Mouse (Mus musculus): ENCODE data around the gene Pde8b. TPM values are rescaled to one million over a fixed set of nuclear protein-coding genes. Genes with fewer than 3 reads are reported as not detected.

Gene Pde8b
- 0.05 TPM for polyA plus RNA-seq (2012; fragmentation: generic; extraction: Trizol)
- long read RNA-seq, experiment 1 = 0 reads
- long read RNA-seq, experiment 2, partial matches to known transcripts = 0 of 1 reads
- long read RNA-seq, experiment 2, other reads (novel, unspliced or antisense) = 1 of 1 reads

DNA sequence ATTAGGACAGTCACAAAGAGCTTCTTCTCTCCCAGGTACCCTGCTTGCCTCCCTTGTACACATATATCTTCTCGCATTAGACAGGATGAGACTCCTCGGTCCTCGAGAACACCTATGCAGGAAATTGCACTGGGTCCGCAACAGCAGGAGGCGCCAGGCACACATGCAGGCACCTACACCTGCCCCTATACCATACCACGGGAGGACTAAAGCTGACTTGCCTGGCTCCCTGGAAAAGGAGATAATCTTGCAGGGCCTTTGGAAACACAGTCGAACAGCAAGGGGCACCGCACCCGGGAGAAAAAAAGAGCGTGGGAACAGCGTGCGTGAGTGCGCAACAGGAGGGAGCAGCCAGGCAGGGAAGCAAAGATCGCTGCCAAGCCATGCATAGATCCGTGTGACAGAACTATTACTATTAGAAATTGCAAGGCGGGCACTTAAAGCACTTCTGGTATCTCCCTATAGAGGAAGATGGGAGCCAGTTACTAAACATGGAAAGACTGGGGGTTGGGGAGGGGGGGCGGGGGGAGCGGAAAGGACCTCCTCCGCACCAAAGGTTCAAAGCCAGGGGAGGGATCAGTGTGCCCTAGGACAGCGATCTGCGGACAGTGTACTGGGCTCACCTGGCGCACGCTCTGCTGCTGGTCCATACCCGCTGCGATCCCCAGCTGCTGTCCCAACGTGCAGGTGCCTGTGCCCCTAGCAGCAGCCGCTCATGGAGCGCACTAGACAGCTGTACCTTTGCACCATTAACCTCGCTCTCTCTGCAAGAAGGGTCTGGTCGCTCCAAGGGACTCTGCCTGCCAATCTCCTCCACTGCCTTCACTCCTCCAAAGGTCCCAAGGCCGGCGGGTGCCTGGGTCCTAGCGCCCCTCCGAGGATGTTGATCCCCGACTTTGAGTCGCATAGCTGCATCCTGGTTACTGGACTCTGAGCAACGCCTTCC lies at the start of gene Pde8b:
Gene Pde8b (minus strand): TSS at position 826 of the 946 bp plus-strand sequence.
- TF ChIP-seq MAX (IDR thresholded peaks at IDR 0.05) (no peak), CEBPB (IDR thresholded peaks at IDR 0.05; ENCODE audit: low read depth) (no peak), MYOD1 (IDR thresholded peaks at IDR 0.05; ENCODE audit: control insufficient read depth, insufficient read length, low read depth) (no peak), FOSL1 (IDR thresholded peaks at IDR 0.05; ENCODE audit: insufficient read depth, low read length, poor library complexity, severe bottlenecking) (no peak), MYOG (IDR thresholded peaks at IDR 0.05; ENCODE audit: control insufficient read depth, extremely low read depth, insufficient read length) (no peak), CTCF (IDR thresholded peaks at IDR 0.05; ENCODE audit: control insufficient read depth, insufficient read depth, insufficient read length) (no peak), USF1 (IDR thresholded peaks at IDR 0.05; ENCODE audit: low read depth) (no peak)
- H3K36me3 ChIP-seq (ENCODE audit: control insufficient read depth, insufficient read depth) = no peaks in the 10 kb centered on the region
- H3K4me3 ChIP-seq (ENCODE audit: insufficient read depth, poor library complexity, severe bottlenecking) = no peak within 1 kb of the TSS
- H3K27me3 ChIP-seq (ENCODE audit: control insufficient read depth, insufficient read depth, insufficient read length) = peaks cover 30% of the 10 kb centered on the region
- H3K79me2 ChIP-seq (ENCODE audit: control insufficient read depth, insufficient read depth) = no peaks in the 10 kb centered on the region
- H3K79me3 ChIP-seq (ENCODE audit: low read depth) = no peaks in the 10 kb centered on the region
- H3ac ChIP-seq (ENCODE audit: control insufficient read depth, insufficient read length, low read depth) = no peak within 1 kb of the TSS

DNA sequence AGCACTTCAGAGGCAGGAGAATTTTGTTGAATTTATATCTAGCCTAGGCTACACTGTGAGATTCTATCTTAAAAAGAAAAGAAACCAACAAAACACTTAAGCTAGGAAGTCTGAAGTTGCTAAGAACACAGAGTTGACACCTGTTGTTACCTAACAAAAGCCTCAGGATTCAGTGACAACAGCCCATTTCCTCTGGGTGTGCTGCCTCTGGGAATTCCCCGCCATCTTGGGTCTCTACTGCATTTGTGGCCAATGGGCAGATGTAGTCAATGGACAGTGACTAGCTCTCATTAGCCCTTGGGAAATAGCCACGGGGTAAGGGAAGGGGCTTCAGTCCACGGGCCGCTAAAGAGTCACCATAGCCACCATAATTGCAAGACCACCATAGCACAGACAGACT lies 41.8 kb upstream of the Pde8b start:
- TF ChIP-seq MAX (IDR thresholded peaks at IDR 0.05) = no peak
- no peak for TF ChIP-seq CEBPB (IDR thresholded peaks at IDR 0.05; ENCODE audit: low read depth)
- Histone ChIP-seq H3K27me3 (ENCODE audit: control insufficient read depth, insufficient read depth, insufficient read length) (peaks cover 3% of the 10 kb centered on the region), H3K79me3 (ENCODE audit: low read depth) (no peaks in the 10 kb centered on the region), H3K36me3 (ENCODE audit: control insufficient read depth, insufficient read depth) (no peaks in the 10 kb centered on the region), H3K4me3 (ENCODE audit: insufficient read depth, poor library complexity, severe bottlenecking) (no peak overlapping the region), H3K79me2 (ENCODE audit: control insufficient read depth, insufficient read depth) (no peaks in the 10 kb centered on the region), H3ac (ENCODE audit: control insufficient read depth, insufficient read length, low read depth) (no peak overlapping the region)

DNA sequence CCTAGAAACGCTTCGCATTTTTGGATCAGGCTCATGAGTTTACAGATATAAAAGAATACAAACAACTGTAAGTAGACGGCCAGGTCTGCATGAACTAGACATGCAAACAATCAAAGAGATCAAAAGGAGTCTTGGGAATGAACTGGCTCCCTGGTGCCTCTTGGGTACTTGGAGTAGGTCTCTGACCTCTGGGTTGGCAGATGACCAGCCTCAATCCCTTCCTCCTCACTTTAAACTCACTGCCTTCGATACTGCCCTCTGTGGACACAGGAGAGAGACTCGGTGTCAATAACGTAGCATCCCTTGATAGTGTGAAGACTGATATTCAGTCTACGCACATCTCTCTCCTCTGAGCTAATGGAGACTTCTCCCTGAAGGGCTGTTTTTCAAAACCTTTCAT lies 37.9 kb upstream of the Pde8b start:
- H3K27me3 ChIP-seq (ENCODE audit: control insufficient read depth, insufficient read depth, insufficient read length) = peaks cover 3% of the 10 kb centered on the region
- no peaks in the 10 kb centered on the region for H3K79me2 ChIP-seq (ENCODE audit: control insufficient read depth, insufficient read depth)
- no peaks in the 10 kb centered on the region for H3K36me3 ChIP-seq (ENCODE audit: control insufficient read depth, insufficient read depth)
- no peaks in the 10 kb centered on the region for H3K79me3 ChIP-seq (ENCODE audit: low read depth)
- no peak overlapping the region for H3ac ChIP-seq (ENCODE audit: control insufficient read depth, insufficient read length, low read depth)
- no peak for TF ChIP-seq CTCF (IDR thresholded peaks at IDR 0.05; ENCODE audit: control insufficient read depth, insufficient read depth, insufficient read length)
- no peak for TF ChIP-seq USF1 (IDR thresholded peaks at IDR 0.05; ENCODE audit: low read depth)
- no peak for TF ChIP-seq MYOG (IDR thresholded peaks at IDR 0.05; ENCODE audit: control insufficient read depth, extremely low read depth, insufficient read length)
- no peak for TF ChIP-seq MAX (IDR thresholded peaks at IDR 0.05)
- no peak for TF ChIP-seq CEBPB (IDR thresholded peaks at IDR 0.05; ENCODE audit: low read depth)
- TF ChIP-seq MYOD1 (IDR thresholded peaks at IDR 0.05; ENCODE audit: control insufficient read depth, insufficient read length, low read depth) = no peak
- TF ChIP-seq FOSL1 (IDR thresholded peaks at IDR 0.05; ENCODE audit: insufficient read depth, low read length, poor library complexity, severe bottlenecking) = no peak
- no peak overlapping the region for H3K4me3 ChIP-seq (ENCODE audit: insufficient read depth, poor library complexity, severe bottlenecking)

DNA sequence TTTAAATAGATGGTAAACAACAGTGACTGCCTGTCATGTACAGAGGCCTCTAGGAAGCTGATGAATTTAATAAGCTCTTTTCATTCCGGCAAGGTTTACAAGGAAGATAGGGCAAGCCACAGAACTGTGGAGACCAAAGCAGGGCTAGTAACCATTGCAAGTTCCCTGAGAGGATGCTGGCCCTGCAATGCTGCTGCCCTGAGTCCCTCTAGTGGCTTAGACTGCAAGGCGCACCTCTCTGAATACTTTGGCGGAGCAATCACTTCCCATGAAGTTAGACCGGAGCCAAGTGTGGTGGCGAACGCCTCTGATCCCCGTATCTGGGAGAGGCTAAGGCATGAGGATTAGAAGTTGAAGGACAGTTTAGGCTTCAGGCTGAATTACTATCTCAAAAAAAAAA lies 36.9 kb upstream of the Pde8b start:
- Histone ChIP-seq H3K36me3 (ENCODE audit: control insufficient read depth, insufficient read depth) (no peaks in the 10 kb centered on the region), H3K27me3 (ENCODE audit: control insufficient read depth, insufficient read depth, insufficient read length) (peaks cover 3% of the 10 kb centered on the region), H3K79me2 (ENCODE audit: control insufficient read depth, insufficient read depth) (no peaks in the 10 kb centered on the region), H3K4me3 (ENCODE audit: insufficient read depth, poor library complexity, severe bottlenecking) (no peak overlapping the region), H3K79me3 (ENCODE audit: low read depth) (no peaks in the 10 kb centered on the region), H3ac (ENCODE audit: control insufficient read depth, insufficient read length, low read depth) (no peak overlapping the region)
- TF ChIP-seq USF1 (IDR thresholded peaks at IDR 0.05; ENCODE audit: low read depth) (no peak), MYOD1 (IDR thresholded peaks at IDR 0.05; ENCODE audit: control insufficient read depth, insufficient read length, low read depth) (no peak), FOSL1 (IDR thresholded peaks at IDR 0.05; ENCODE audit: insufficient read depth, low read length, poor library complexity, severe bottlenecking) (no peak), CEBPB (IDR thresholded peaks at IDR 0.05; ENCODE audit: low read depth) (no peak), MYOG (IDR thresholded peaks at IDR 0.05; ENCODE audit: control insufficient read depth, extremely low read depth, insufficient read length) (no peak), MAX (IDR thresholded peaks at IDR 0.05) (no peak), CTCF (IDR thresholded peaks at IDR 0.05; ENCODE audit: control insufficient read depth, insufficient read depth, insufficient read length) (peak; percentile 74)

DNA sequence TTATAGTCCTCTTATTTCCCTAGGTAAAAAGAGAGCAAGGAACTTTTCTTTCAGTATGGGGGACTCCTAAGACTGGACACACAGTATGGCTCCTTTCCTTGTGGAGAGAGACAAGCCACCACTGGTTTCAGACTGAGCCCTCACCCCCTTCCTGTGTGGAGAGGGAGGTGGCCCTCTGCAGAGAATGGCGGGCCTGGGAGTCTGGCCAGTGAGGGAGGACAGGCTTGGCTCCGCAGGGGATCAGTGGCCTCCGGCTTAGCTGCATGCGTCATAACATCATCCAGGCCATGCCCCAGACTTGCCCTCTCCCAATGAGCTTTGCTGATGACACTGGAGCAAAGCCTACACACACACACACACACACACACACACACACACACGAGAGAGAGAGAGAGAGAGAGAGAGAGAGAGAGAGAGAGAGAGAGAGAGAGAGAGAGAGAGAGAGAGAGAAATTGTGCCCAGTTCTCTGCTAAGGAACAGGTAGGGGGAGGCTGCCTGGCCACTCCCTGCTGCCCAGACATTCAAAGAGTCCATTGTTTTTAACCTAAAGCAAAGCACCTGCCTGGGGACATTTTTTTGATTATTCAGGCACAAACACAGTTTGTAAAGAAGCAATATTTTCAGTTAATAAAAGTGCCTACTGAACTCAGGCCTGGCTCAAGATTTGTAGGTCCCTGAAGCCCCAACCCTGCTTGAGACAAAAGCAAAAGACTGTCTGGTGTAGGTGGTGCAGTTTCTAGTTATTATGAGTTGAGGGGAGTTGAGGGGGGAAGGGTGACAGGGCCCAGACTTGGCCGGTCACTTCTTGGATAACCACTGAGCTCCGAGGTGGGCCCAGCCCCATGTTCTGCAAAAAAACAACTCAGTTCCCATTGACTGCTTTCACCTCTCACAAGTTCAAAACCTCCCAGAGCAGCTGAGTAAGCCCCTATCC lies 31.9 kb upstream of the Pde8b start:
- Histone ChIP-seq H3K4me3 (ENCODE audit: insufficient read depth, poor library complexity, severe bottlenecking) (no peak overlapping the region), H3K36me3 (ENCODE audit: control insufficient read depth, insufficient read depth) (no peaks in the 10 kb centered on the region), H3K27me3 (ENCODE audit: control insufficient read depth, insufficient read depth, insufficient read length) (no peaks in the 10 kb centered on the region), H3K79me3 (ENCODE audit: low read depth) (no peaks in the 10 kb centered on the region), H3ac (ENCODE audit: control insufficient read depth, insufficient read length, low read depth) (no peak overlapping the region), H3K79me2 (ENCODE audit: control insufficient read depth, insufficient read depth) (no peaks in the 10 kb centered on the region)
- TF ChIP-seq MAX (IDR thresholded peaks at IDR 0.05) (no peak), CEBPB (IDR thresholded peaks at IDR 0.05; ENCODE audit: low read depth) (no peak), CTCF (IDR thresholded peaks at IDR 0.05; ENCODE audit: control insufficient read depth, insufficient read depth, insufficient read length) (no peak), FOSL1 (IDR thresholded peaks at IDR 0.05; ENCODE audit: insufficient read depth, low read length, poor library complexity, severe bottlenecking) (no peak)

Data from C2C12 (cell line).